Mouse (Mus musculus): Measurements from ENCODE around the gene Snx20. TPM values are rescaled to one million over a fixed set of nuclear protein-coding genes. Genes with fewer than 3 reads are reported as not detected.

The Snx20 gene
- total and polyA plus RNA-seq, 3 experiments = 69.1 to 117 (median 93.1) TPM

DNA sequence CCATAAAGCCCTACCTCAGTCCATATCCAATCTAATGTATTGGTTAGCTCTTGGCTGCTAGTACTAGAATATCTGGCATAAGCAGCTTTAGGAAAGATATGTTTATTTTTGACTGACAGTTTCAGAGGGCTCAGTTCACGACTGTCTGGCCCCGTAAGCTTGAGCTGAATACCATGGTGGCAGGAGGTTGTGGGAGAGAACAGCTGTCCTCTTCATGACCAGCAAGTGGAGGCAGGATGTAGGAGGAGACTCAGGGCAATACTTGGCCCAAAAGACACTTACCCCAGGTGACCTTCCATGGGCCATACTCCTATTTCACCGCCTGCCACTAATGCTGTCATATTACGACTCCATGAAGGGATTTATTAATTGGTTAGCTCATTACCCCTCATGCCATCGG, 37.9 kb upstream of the Snx20 start:
- Histone ChIP-seq H3K9ac (ENCODE audit: insufficient read depth, low read depth) (no peak overlapping the region), H3K4me1 (ENCODE audit: control insufficient read depth in 1 of 2, insufficient read depth in 2 of 2) (peaks cover 22 to 60% of the 10 kb centered on the region in 2 experiments), H3K27ac (ENCODE audit: insufficient read depth, low read depth) (no peak overlapping the region), H3K36me3 (replicated peaks in 1 of 2; ENCODE audit: control insufficient read depth in 1 of 2, insufficient read depth in 1 of 2, low read length in 1 of 2) (peaks cover 75 to 94% of the 10 kb centered on the region in 2 experiments), H3K27me3 (replicated peaks) (no peaks in the 10 kb centered on the region), H3K79me2 (replicated peaks; ENCODE audit: control insufficient read depth, extremely low read depth, insufficient read depth, poor library complexity, severe bottlenecking) (no peaks in the 10 kb centered on the region), H3K4me2 (ENCODE audit: insufficient read depth, low read depth, poor library complexity, severe bottlenecking) (no peak overlapping the region), H3K9me3 (replicated peaks; ENCODE audit: low read length) (no peaks in the 10 kb centered on the region), H3K4me3 (replicated peaks in 1 of 3; ENCODE audit: low read depth in 2 of 3, low read length in 2 of 3, poor library complexity in 1 of 3) (no peak overlapping the region)
- in situ Hi-C loops (cut with MboI; ENCODE audit: low pct_ligation_motif_present, low pct_unique_long_range_greater_than_20kb, low sequenced_read_pairs) = no loop called here
- no peak for DNase-seq (ENCODE audit: extremely low read depth)
- TF ChIP-seq MAX (IDR thresholded peaks at IDR 0.05; ENCODE audit: low read length) (no peak), ZNF384 (IDR thresholded peaks at IDR 0.05; ENCODE audit: low read depth, low read length) (no peak), IRF4 (IDR thresholded peaks at IDR 0.05; ENCODE audit: low read depth, low read length) (no peak), TCF12 (IDR thresholded peaks at IDR 0.05; ENCODE audit: low read depth, low read length) (no peak), USF1 (IDR thresholded peaks at IDR 0.05; ENCODE audit: low read depth, low read length) (no peak)
- dilution Hi-C loops (cut with MboI; ENCODE audit: extremely low pct_ligation_motif_present, extremely low pct_unique_long_range_greater_than_20kb, low sequenced_read_pairs) = no loop called here

DNA sequence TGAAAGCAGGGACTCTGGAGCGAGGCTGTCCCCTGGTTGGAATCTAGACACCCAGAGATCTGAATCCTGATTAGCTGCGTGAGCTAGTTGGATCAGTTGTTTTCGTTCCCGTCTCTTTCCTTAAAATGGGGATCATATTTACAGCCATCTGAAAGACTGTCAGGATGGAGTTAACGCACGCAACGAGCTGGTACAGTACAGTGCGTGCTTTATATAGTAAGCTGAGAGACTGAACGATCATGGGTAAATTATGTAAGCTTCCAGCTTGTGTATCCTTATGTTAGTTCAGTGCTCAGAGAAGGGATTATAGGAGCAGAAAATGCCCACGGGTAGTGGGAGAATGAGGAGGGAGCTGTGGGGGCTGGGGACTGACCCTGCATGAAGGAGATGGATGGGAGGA, 35.6 kb upstream of the Snx20 start:
- peaks cover 28 to 78% of the 10 kb centered on the region in 2 experiments for H3K4me1 ChIP-seq (ENCODE audit: control insufficient read depth in 1 of 2, insufficient read depth in 2 of 2)
- peaks cover 10% of the 10 kb centered on the region for H3K79me2 ChIP-seq (replicated peaks; ENCODE audit: control insufficient read depth, extremely low read depth, insufficient read depth, poor library complexity, severe bottlenecking)
- no peaks in the 10 kb centered on the region for H3K9me3 ChIP-seq (replicated peaks; ENCODE audit: low read length)
- no peak for DNase-seq (ENCODE audit: extremely low read depth)
- no peak overlapping the region for H3K4me3 ChIP-seq (replicated peaks in 1 of 3; ENCODE audit: low read depth in 2 of 3, low read length in 2 of 3, poor library complexity in 1 of 3)
- in situ Hi-C loops (cut with MboI; ENCODE audit: low pct_ligation_motif_present, low pct_unique_long_range_greater_than_20kb, low sequenced_read_pairs) = no loop called here
- H3K36me3 ChIP-seq (replicated peaks in 1 of 2; ENCODE audit: control insufficient read depth in 1 of 2, insufficient read depth in 1 of 2, low read length in 1 of 2) = peaks cover 63 to 79% of the 10 kb centered on the region in 2 experiments
- dilution Hi-C loops (cut with MboI; ENCODE audit: extremely low pct_ligation_motif_present, extremely low pct_unique_long_range_greater_than_20kb, low sequenced_read_pairs) = no loop called here
- TF ChIP-seq GABPA (IDR thresholded peaks at IDR 0.05; ENCODE audit: insufficient replicate concordance, low read depth, low read length) = no peak
- no peak for TF ChIP-seq MYC (IDR thresholded peaks at IDR 0.05; ENCODE audit: low read depth, low read length)
- no peak for TF ChIP-seq NRF1 (IDR thresholded peaks at IDR 0.05; ENCODE audit: low read depth, low read length)
- TF ChIP-seq JUN (IDR thresholded peaks at IDR 0.05; ENCODE audit: insufficient read depth, low read depth, low read length) = no peak
- TF ChIP-seq MAX (IDR thresholded peaks at IDR 0.05; ENCODE audit: low read length) = no peak
- no peak for TF ChIP-seq POLR2AphosphoS2 (IDR thresholded peaks at IDR 0.05; ENCODE audit: low read depth, low read length)
- no peak for TF ChIP-seq MEF2A (IDR thresholded peaks at IDR 0.05; ENCODE audit: borderline replicate concordance, low read depth, low read length)
- H3K27ac ChIP-seq (ENCODE audit: insufficient read depth, low read depth) = no peak overlapping the region
- no peaks in the 10 kb centered on the region for H3K27me3 ChIP-seq (replicated peaks)
- H3K9ac ChIP-seq (ENCODE audit: insufficient read depth, low read depth) = no peak overlapping the region
- no peak overlapping the region for H3K4me2 ChIP-seq (ENCODE audit: insufficient read depth, low read depth, poor library complexity, severe bottlenecking)

DNA sequence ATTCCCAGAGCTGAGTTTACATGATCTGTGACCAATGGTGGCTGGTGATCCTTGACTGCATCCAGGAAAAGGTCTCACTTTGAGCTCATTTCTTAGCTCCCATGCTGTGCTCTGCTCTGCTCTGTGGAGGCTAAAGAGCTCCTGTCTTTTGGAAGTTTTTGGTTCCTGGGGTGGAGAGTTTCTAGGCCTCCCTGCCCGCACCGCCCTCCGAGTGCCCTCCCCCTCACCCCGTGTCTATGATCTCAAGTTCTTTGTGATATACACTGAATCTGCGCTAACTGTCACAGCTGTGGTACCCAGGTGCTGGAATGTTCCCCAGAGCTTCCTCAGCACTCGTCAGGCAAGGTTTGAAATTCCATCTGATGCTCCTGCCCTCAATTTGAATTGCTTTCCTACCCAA, 34.9 kb upstream of the Snx20 start:
- dilution Hi-C loops (cut with MboI; ENCODE audit: extremely low pct_ligation_motif_present, extremely low pct_unique_long_range_greater_than_20kb, low sequenced_read_pairs) = no loop called here
- Histone ChIP-seq H3K36me3 (replicated peaks in 1 of 2; ENCODE audit: control insufficient read depth in 1 of 2, insufficient read depth in 1 of 2, low read length in 1 of 2) (peaks cover 58 to 75% of the 10 kb centered on the region in 2 experiments), H3K4me1 (ENCODE audit: control insufficient read depth in 1 of 2, insufficient read depth in 2 of 2) (peaks cover 31 to 79% of the 10 kb centered on the region in 2 experiments), H3K27me3 (replicated peaks) (no peaks in the 10 kb centered on the region), H3K27ac (ENCODE audit: insufficient read depth, low read depth) (no peak overlapping the region), H3K9ac (ENCODE audit: insufficient read depth, low read depth) (no peak overlapping the region), H3K79me2 (replicated peaks; ENCODE audit: control insufficient read depth, extremely low read depth, insufficient read depth, poor library complexity, severe bottlenecking) (peaks cover 15% of the 10 kb centered on the region), H3K4me3 (replicated peaks in 1 of 3; ENCODE audit: low read depth in 2 of 3, low read length in 2 of 3, poor library complexity in 1 of 3) (no peak overlapping the region), H3K9me3 (replicated peaks; ENCODE audit: low read length) (no peaks in the 10 kb centered on the region), H3K4me2 (ENCODE audit: insufficient read depth, low read depth, poor library complexity, severe bottlenecking) (no peak overlapping the region)
- TF ChIP-seq ZNF384 (IDR thresholded peaks at IDR 0.05; ENCODE audit: low read depth, low read length) (no peak), EP300 (IDR thresholded peaks at IDR 0.05; ENCODE audit: low read length) (no peak)
- in situ Hi-C loops (cut with MboI; ENCODE audit: low pct_ligation_motif_present, low pct_unique_long_range_greater_than_20kb, low sequenced_read_pairs) = no loop called here
- no peak for DNase-seq (ENCODE audit: extremely low read depth)
